Mouse (Mus musculus) heart, adult 8-10 months (tissue): ENCODE results near the gene Samd4. TPM values are rescaled to one million over a fixed set of nuclear protein-coding genes. Genes with fewer than 3 reads are reported as not detected.

Experiments used
- DNase-seq: peaks from one replicate; pipeline ENCODE4 v3.0.0; 2022; ENCODE audit warnings: low spot score
- total RNA-seq, 4 experiments: library from RNA; stranded (reverse); gene quantifications; 2 replicates each; pipeline ENCODE4 v1.2.4; 2022

Gene Samd4
- 10 to 100 TPM; 60.6 to 71.1 (median 65.1) TPM for total RNA-seq

- peak; percentile 85 for DNase-seq
These were observed at the start of gene Samd4 for GRCm38 (mm10) chr14:46882431-46883067. Samd4 (plus strand) TSS chr14:46882854.

- no peak for DNase-seq
These were observed 43.3 kb upstream of the Samd4 start for GRCm38 (mm10) chr14:46839326-46839725.

- no peak for DNase-seq
These were observed 36.9 kb upstream of the Samd4 start for GRCm38 (mm10) chr14:46845706-46846105.

- no peak for DNase-seq
These were observed 34.5 kb upstream of the Samd4 start for GRCm38 (mm10) chr14:46848063-46848590.

DNA sequence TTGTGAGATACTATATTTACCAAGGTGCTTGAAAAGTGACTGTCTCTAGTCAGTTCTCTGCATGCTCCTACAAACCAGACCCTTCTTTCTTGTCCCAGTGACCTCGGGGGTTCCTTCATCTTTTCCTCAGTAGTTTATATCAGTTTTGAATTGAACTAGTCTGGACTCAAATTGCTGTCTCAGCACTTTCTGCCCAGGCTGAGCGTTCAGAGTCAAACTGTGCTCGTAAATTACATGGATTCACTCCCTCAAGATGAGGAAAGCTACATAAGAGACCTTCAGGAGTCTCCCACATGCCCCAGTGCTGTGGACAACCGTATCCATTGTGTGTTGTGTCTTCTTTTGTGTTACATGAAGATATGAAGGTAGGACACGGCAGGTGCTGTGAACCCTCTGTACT lies 33.9 kb upstream of the Samd4 start:
- DNase-seq, result no peak

GRCm38 (mm10) chr14:46849769-46850168 lies 32.9 kb upstream of the Samd4 start:
- DNase-seq, result no peak

DNA sequence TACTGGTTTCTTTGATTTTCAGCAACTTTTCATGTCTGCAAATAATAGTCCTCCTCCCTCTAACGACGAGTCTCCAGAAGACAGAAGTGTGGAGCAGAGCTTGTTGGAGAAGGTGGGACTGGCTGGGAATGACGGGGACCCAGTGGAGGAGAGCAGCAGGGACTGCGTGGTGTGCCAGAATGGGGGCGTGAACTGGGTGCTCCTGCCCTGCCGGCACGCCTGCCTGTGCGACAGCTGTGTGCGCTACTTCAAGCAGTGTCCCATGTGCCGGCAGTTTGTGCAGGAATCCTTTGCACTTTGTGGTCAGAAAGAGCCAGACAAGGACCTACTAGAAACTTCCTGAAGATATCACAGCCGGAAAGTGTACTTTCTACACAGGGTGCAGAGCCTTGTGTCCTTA lies 29.0 kb upstream of the Samd4 start:
- no peak for DNase-seq

DNA sequence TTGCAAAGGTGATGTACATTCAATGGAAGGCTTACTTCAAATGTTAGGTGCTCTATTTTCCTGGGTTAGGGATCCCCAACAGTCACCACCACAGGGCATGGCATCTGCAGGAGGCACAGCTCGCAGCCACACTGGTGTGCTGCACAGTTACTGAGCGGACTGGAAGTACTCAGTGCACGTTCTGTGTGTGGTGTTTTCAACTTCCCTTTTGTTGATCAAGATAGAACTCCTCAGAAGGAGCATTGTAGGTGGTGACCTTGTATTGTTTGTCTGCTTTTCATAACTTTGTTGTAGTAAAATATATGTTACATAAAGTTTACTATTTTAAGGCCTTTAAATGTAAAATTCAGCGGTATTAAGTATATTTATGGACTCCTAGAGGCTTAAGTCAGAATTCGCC lies 19.7 kb upstream of the Samd4 start:
- no peak for DNase-seq

DNA sequence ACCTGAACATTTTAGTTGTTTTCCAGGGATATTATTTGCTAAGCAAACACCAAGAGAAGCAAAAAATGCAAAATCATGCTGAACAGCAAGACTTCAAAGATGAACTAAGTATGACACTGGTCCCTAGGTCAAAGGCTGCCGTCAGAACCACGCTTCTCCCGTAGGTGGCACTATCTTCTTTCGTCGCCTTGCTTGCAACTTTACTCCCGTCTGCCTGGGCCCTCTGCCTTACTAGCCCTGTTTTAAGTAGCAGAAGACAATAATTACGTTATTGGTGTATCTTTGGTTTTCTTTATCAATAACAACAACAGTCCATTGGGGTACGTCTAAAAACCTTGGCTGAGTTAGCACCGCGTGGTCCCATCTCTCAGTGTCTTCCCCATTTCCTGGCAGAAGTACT lies 1.7 kb upstream of the Samd4 start:
- DNase-seq, result peak; percentile 72

- DNase-seq, result peak; percentile 21
These were observed 848 bp upstream of the Samd4 start for GRCm38 (mm10) chr14:46881581-46882430.

DNA sequence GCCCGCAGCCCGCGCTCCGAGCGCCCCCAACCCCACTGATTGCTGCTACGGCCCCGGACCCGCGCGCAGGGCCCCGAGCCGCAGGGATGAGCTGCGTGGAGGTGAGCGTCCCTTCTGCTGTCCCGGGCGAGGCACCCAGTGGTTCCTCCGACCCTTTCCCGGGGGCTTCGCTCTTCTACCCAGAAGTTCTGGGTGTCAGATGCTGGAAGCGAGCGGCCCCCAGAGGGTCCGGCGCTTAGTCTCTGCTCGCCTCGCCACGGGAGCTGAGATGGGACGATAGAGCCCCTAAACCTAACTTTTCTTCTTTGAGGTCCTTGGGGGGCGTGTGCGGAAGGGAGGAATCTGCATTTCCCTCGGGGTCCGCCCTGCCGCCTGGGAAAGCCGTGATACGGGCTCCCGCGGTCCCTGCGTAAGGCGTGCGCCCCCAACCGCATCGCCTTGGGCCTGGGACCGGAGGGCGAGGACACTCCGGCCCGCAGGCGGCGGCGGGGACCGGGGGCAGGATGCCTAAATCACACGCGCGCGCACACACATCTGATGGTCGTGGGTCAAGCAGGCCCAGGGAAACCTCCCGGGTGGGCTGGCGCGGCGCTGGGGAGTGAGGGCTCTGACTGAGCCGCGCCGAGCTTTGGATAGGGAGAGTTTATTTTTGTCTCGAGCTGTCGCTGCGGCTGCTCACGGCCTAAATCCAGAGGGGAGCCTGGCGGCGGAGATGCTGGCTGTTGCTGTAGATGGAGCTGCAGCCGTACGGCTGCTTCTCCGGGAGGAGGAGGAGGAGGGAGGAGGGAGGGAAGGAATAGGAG lies 615 bp downstream of the Samd4 start:
- peak; percentile 50 for DNase-seq

DNA sequence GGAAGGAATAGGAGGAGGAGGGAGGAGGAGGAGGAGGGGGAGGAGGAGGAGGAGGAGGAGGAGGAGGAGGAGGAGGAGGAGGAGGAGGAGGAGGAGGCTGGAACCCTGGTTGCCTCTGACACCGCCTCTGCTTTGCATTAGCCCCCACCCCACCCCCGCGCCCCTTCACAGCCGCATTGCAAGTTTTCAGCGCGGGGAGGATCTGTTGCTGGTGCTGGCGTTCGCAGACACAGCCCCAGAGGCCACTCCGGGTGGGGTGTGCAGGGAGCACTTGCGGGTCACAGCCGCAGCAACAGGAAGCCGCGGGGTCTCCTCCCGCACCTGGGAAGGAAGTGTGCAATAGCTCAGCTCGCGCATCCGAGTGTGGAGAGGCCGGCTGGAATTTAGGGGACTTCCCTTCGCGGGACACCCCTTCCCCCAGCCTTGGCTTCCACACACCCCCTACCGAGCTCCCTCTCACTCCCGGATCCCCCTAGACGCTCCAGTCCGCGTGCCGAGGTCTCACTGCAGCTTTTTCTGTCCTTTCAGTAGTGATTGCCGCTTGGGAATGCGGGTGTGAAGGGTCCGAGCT lies 1.3 kb downstream of the Samd4 start:
- DNase-seq, result peak; percentile 30

DNA sequence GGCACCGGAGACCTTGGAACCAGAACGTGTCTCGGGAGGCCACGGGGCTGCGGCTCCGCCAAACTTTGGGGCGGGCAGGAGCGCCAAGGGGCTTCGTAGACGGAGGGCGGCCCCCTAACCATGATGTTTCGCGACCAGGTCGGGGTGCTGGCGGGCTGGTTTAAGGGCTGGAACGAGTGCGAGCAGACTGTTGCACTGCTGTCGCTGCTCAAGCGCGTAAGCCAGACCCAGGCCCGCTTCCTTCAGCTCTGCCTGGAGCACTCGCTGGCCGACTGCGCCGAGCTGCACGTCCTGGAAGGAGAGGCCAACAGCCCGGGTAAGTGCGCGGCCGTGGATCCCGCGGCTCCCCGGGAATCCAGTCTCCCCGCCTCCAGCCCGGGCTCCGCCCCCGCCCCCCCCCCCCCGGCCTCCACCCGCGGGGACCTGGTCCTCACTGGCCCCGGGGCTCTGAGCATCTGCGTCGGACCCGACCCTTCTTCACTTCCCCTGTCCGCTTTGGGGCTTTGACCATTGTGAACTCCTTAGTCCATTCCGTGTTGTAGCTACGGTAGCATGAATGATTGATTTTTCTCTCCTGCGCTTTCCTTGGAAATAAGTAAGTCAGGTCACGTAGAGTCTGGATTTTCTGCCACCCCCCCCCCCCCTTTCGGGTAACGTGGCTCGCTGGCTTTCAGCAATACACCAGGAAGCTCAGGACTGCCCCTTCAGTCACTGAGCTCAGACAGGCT lies 2.2 kb downstream of the Samd4 start:
- DNase-seq, result peak; percentile 59

DNA sequence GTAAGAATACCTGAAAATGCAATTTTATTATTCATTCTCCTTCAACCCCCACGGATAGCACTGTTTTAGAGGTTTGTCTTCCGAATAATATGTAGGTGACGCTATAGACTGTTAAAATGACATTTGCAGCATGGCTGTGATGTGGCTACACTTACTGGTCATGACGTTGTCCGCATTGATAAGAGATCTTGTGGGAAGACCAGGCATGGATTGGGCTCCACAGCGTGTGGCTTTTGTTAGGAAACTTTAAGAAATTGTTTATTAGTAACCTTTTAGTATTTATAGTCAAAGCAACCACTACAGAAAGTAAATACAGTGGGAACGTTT lies 2.7 kb downstream of the Samd4 start:
- DNase-seq, result peak; percentile 28

DNA sequence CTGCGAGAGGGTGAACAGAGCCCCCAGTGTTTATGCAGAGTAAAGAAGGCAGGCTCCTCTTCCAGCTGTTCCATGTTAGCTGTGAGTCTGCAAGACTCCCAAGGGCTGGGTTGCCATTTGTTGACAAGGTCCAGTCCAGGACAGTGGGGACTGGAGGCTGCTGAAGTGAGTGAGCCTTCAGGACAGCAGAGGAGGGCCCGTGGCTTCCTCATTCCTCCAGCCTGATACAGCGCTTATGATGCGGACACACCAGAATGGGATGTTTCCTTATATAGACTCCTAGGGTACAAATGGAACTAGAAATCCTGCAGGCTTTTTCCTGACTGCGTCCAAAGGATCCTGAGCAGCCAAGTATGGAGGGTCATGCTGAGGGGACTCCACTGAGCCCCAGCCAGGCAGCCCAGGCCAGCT lies 3.2 kb downstream of the Samd4 start:
- DNase-seq, result peak; percentile 74

GRCm38 (mm10) chr14:46889096-46889495 lies 6.4 kb downstream of the Samd4 start:
- DNase-seq, result no peak

DNA sequence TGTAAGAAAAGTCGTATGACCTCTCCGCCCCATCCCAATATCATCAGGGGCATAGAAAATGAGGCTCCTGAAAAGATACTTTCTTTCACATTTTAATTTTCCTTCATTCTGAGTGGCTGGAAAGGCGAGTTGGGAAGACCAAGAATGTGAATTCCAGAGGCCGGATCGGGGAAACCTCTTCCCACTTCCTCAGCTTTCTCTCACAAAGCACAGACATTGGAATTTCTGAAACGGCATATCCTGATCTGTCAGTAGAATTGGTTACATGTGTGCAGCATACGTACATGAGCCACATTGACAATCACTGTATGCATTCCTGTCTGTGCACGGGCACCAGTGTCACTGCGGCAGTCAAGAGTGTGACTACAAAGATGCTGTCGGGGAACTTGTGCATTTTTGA lies 11.3 kb downstream of the Samd4 start:
- no peak for DNase-seq

DNA sequence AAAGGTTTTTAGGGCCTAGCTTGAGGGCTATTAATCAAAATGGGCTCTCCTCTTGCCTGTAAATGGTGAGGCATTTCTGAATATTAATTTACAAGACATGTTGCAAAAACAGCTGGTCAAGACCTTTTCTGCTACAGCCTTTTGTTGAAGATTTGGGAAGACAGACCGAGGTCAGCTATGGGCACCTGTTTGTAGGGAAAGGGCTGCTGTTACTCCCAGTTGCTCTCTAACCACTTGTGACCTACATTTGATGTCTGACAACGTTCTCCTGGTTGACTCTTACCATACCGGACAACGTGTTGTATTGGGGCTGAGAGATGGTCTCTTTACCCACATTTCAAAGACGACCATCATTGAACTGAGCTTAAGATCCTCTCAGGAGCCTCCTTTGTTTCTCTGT lies 15.3 kb downstream of the Samd4 start:
- DNase-seq, result no peak

DNA sequence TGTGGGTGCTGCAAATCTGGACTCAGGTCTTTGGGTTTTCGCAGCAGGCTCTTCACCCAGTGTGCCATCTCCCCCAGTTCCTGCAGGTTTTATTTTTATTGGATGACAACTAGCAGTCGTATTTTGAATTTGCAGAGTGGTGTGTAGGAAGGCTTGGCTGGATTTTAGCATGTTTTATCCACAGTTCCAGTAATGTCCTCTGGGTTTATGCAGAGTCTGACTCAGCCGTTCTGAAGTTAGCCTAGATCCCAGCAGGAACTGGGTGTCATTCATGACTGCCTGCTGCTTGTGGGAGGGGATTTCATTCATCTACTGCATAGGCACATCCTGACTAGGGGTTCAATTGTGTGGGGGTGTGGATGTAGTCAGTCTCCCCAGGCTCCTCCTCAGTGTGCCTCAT lies 16.0 kb downstream of the Samd4 start:
- no peak for DNase-seq

DNA sequence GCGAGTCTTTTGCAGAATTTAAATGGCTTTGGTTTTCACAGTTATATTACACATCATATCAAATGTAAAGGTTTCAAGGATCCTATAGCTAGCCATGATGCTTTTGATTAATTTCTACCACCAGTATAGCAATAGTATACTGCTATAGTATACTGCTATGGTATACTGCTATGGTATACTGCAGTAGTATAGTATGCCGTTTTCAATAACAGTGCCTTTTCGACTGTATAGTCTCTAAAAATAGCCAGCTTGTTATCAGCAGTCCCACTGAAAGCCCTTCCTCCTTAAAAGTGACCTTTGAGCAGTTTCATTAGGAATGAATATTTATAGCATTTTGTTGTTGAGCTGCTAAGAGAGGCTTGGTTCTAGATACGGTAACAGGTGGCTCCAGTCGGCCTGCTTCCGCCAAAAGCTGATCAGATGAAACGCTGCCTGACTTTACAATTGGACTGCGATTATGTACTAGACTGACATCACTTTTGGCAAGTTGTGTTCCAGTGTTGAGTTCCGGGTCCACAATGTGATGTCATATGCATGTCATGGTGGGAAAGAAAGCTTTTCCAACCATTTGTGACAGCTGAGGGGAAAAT lies 19.9 kb downstream of the Samd4 start:
- no peak for DNase-seq

- no peak for DNase-seq
These were observed 21.6 kb downstream of the Samd4 start for GRCm38 (mm10) chr14:46904276-46904675.
